Mouse (Mus musculus) frontal cortex, adult (tissue): ENCODE data around the gene Bahcc1.

ENCODE experiments used
- ATAC-seq: cut with Nextera tagmentation; 2 replicates; pipeline ENCODE4 v1.9.2; 2017; ENCODE audit warnings: mild to moderate bottlenecking, moderate library complexity, mixed read lengths; ENCODE audit not compliant: low TSS enrichment

Bahcc1 gene

DNA sequence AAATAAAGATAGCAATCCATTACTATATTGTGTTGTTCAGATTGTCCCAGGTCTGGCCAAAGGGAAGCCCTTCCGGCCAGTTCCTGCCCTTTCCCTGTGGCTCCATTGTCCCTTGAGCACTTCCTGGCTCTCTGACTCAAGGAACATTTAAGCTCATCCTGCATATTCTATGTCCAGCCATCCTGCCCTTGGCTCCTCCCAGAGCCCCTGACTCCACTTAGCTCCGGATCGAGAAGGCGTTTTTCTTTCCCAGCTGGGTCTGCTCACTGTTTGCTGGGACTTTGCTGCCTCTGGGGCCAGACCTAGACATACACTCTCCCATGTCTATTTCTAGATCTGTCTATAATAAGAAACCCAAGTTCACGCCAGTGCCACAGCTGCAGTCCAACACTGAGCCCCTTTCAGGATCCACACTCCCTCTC is 26.1 kb upstream of the Bahcc1 start:
- ATAC-seq: no peak

DNA sequence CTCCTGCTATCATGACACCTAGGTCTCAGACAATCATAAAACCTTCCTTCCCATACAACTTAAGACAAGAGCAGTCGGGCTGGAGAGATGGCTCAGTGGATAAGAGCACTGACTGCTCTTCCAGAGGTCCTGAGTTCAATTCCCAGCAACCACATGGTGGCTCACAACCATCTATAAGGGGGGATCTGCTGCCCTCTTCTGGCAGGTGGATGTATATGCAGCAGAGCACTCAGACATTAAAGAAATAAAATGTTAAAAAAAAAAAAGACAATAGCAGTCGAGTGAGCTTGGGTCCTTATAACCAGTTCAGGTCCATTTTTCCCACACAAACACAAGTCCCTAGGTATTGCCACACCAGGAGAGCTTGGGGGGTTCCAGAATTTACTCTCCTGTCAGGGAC is 23.9 kb upstream of the Bahcc1 start:
- ATAC-seq: no peak

DNA sequence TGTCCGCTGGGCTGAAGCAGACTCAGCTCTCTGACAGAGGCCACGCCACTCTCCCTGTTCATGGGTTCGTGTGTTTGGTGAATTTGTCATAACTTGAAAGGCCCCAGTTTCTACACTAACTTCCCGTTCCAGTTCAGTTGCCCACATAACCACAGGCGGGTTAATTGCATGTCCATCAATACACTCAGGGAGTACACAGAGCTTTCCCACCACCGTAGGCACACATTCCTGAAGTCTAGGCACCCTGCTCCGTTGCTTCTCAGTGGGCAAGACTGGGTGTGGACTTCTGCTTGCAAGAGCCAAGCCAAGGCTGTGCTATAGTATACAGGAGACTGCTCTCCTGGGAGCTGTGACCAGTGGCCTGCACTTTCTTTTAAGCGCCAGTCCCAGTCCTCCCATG is 23.3 kb upstream of the Bahcc1 start:
- ATAC-seq: no peak

DNA sequence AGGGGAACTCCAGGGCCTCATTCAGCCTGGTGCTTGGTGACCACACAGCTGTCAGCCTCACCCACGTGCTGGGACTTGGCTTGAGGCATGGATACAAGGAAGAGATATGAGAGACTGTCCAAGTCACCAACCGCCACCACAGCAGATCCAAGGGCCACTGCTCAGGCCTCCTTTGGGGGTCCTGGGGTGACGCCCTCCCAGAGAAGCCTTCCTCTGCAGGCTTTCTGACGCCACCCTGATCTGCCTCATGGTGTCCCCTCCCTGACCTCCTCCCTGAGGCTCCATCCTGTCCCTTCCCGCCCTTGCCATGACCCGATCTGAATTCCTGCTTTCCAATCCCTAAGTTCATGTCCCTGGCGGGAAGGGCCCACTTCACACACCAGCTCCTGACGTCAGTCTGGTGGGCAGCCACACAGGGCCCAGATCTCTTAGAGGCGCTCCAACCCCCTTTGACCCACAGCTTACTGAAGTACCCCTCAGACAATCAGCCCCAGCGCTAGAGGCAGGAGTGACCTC is 17.0 kb upstream of the Bahcc1 start:
- ATAC-seq: no peak

DNA sequence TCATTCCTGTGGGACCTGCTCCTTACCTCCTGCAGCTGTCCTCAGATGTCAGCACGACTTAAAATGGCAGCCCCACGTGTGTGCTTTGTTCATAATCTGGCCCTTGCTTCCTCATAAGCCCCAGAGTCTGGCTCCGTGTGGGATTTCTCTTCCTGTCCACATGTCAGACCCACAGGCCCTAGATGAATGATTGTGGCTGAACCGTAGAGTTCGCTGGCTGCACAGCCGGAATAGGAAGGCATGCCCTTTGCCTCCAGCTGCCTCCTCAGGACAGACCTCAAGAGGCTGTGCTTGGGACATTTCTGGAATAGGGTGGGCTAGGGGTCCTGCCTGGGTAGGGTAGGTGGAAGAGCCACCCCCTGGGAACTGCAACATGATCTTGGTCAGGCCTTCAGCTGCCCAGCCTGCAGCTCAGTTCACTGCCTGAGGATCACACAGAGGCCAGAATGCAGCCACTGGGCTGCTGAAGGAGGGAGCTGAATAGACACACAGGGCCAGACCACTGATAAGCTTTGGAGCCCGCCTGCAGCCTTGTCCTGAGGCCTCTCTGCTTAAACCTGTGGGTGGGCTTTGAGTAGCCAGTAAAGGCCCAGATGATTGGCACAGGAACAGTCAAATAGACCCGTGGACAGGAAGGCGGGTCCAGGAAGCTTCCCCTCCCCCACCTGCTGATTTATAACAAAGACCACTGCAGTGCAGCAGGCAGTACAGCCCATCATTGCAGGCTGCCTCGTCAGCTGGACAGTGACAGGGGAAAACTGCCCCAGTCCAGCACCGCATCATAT is 16.0 kb upstream of the Bahcc1 start:
- ATAC-seq: no peak

DNA sequence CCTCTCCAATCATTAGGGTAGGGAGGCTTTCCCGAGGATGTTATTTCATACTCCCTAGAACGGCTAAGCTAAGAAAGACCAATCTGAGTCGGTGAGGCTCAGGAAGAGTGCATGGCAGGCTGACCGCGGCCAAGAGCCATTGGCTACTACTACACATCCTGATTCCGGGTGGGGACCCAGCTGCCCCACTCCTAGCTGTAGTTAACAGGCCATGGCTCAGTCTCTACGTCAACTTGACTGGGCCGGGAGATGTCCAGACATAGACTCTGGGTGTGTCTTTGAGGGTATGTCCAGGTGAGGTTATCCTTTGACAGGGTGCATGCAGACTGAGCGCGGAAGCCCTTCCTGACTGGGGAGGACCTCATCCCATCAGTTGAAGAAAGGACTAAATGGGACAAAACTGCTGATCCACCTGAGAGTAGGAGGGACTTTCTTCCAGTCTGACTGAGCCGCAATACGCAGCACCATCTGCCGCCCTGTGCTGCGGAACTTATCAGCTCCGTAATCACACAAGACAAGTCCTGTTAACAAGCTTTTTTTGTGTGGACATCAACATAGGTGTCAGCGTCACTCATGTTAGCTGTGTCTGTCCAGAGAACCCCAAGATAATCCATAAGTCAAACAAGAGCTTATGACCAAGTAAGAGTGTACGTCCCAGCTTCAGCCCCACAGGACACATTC is 14.4 kb upstream of the Bahcc1 start:
- no peak for ATAC-seq

DNA sequence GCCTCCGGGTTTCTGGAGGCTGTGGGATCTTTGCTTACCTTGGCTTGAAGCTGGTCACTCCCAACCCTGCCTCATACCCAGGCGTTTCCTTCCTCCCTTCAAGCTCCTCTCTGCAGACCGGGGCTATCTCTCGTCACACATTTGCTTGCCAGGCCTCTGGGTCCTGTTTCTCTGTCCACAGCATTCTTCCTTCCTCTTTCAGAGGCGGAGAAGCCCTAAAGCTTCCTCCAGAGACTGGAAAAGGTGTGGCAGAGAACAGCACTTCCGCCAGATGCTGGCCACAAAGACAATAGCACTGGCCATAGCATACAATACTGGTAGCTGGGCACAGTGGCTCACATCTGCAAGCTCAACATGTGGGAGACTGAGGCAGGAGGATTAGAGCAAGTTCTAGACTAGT is 13.8 kb upstream of the Bahcc1 start:
- ATAC-seq: no peak

DNA sequence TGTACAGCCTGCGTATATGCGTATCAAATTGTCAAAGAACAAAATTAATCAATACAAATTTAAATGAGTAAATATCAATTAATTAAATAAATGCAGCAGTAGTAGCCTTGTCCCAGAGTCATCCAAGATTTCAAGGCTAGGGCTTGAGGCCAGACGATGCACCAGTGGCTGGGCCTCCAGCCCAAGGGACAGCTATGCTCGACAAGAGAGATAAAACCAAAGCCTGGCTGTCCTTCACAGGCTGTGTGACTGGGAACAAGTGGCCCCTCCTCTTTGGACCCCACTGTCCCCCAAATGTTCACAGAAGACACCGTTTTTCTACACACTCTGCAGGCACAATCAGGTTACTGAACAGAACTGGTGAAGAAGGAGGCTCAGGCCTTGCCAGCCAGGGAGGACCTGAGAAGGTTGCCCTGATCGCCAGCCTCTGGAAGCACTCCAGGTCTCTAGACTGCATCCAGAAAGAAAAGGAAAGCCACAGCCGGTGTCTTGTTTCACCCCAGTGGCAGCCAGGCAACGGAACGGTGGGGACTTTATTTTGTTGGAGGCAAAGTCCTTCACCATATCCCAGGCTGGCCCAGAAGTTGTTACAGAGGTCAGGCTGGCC is 12.7 kb upstream of the Bahcc1 start:
- no peak for ATAC-seq

DNA sequence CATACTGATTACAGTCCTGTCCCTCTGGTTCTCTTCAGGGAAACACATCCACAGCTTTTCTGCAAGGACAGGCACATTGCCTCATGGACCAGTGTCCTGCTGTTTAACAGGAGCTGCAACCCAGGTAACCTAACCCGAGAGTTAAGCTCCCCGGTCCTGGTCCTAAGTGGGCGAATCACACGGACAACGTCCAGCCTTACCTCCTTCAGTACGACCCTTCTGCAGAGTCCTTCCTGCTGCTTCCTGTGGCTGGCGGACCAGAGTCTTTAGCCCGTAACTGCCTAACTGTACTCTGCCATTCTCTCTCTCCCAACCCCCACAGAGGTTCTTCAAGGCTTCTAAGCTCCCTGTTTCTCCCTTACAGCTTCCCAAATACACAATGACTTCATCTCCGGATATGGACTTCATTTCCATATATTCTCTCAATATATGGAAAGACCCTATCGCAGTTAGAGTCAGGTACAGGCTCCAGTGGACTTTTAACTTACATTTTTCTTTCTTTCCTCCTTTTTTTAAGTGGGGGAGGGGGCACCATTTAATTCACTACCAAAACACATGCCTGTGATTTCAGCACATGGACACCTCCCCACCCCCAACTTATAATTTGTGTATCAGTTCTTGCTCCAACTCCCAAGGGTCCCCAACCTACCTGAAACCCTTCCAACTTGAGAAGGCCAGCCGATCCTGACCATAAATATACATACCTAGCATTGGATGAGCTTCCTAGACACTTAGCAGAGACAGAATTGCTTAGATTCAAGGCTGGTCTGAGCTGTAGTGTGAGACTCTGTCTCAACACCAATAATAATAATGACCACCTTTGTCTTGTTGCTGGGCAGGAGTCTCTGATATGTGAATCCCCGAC is 11.6 kb upstream of the Bahcc1 start:
- no peak for ATAC-seq

DNA sequence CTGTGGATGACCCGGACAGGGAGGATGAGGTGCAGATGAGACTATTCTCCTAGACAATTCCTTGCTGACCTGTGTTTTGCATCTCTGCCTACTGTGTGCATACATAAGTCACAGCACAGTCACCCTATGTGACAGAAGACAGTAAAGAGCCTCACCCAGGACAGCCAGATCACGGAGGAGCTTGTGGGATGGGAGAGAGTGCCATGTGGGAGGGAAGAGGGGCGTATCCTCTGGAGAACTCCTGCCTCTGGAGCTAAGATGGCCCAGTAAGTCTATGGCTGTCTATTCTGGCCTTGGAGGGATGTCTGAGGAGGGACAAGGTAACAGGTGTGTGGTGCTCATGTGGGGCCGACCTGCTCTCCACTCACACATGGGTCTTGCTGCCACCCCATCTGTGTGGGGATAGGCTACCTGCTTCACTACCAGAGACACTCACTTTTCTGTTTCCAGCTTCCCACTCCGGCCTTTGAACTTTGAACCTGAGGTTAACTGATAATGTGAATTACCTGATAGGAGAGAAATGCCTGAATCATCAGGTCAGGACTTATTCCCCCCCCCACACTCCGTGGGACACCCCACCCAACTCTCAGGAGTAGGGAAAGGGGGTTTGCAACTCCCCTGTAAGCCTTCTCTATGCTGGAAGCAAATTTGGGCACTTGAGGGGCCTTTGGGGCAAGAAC is 10.2 kb upstream of the Bahcc1 start:
- ATAC-seq: no peak

DNA sequence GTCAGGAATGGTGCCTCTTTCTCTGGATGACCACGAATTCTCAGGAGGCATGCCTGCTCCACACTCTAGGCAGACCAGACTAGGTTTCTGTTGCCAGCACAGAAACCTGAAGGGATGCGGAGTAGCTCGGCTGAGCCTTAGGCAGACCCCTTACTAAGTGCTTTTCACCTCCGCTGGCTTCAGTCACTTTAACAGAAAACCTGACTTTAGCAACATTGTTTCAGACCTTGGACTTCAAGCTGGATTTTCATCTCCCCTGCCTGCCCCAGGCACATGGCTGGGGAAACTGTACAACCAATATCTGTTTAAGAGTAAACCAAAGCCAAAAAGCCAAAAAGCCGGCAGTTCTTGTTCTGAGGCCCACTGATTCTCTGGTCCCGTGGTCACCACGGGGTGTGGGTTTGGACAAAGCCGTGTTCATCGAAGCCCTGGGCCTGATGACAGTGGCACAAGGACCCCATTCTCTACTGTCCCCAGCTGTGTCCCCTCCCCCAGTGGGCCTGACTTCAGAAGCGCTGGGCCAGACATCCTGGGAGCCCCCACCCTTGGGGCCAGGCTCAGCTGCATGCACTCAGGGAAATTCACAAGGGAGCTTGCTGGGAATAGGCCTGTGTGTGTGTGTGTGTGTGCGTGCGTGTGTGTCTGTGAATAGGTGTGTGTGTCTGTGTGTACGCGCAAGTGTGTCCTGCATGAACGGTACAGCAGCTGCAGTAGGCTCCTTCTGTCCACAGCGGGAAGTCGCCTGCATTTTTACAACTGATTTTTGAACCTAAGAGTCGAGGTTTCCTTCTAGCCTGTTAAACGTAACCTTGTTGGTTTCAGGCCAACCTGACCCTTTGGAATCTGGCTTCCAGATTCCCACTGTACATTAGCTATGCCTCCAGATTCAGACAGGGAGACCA is 8.9 kb upstream of the Bahcc1 start:
- ATAC-seq: peak; percentile 50; the same call in 1 of the 2 replicates

DNA sequence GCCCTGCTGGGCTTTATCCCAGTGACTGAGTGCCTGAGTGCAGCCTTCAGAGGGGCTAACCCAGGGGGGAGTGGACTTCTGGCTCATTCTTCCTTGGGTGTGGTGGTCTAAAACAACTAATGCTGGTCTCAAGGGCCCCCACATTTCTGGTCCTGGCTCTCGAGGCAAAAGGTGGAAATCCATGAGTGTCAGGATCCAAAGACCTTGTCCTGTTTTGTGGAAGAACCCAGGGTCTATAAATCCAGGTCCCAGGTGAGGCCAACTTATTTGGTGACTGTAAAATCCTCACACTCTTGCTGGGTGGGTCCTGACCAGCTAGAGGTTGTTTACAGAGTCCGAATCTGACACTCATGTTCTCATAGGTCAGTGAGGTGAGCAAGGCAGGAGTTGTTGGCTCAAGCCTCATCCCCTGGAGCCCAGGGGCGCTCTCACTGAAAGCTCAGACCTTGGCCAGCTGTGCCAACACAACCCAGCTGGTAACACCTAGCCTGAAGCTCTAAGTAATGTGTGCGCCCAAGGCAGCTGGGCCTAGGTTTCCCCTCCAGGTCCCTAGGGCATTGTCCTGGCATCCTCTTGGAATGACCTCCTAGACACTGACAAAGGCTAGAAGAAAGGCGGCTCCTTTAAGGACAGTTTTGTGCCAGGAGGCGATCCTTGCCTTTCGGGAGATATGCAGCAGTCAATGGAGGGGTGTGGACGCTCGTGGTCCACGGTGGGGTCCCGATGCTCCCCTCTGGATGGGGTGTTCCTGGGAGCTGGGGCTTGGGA is 8.1 kb upstream of the Bahcc1 start:
- ATAC-seq: no peak

DNA sequence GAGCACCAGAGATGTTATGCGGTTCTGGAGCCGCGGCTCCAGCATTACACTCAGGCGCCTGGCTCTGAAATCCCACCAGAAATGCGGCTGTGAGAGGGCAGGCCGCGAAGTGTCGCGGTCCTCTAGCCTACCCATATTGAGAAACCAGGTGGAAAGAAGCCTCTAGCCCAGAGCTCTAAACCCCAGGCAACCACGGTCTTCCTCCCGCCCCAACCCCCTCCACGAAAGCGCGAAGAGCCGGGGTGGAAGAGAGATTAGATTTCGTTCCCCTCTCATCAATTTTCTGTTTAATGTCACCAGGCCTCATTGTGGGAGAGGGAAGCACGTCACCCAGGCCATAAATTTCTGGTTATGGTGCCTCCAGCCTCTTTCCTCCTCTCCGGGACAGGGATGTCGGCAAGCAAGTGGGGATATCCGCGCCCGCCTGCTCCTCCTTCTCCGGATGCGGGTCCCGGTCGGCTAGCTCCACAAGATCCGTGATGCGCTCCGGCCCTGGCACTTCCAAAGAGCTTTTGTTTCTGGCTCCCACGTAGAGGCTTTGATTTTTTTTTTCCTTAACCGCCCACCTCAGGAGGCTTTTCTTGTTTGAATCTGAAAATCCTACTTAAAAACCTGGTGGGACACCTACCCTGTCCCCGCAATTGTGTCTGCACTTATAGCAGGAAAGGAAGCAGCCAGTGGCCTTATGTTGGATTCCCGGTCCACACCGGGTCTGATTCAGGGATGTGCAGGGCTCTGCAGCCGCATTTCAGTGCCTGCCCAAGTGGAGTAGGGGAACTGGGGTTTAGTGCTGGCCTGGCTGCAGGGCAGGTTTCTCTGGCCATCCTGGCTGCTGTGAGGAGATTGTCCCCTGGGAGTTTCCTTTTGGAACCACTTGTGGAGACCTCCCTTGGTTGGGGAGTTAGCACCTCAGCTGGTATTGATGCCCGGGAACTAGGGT is 7.2 kb upstream of the Bahcc1 start:
- no peak for ATAC-seq

DNA sequence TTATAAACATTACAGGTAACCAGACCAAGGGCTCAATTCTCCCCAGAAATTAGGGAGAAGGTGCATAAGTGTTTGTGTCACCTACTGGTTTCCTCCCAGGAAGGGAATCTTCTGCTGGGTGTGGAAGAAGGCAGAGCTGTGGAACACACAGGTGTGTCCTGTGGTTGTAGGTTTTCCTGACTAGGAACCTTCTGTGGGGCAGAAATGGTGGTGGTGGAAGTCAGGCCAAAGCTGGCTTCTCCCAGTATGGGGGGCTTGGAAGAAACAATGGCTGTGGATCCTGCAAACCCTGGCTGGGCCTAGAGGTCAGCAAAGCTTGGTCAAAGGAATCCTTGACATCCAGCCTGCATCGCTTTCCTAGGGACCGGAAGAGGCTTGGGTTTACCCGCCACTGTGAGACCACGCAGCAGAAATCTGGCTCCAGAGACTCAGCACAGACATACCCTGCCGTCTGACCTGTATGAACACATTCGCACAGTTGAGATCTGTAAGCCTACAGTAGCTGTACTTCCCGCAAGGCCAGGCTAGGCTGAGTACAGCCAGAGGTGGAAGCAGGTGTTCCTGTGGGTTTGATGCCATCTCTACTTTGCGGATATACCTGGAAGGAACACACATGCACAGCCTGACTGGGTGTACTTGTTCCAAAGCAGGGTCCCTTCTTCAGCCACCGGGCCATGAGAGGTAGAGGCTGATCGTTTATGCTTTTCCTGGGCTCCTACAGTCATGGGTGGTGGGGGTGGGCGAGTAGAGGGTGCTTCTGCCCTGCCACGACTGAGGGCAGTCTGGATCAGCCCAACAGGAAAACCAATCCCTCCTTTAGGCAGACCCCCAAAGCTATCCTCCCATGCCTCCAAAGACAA is 6.1 kb upstream of the Bahcc1 start:
- ATAC-seq: no peak

DNA sequence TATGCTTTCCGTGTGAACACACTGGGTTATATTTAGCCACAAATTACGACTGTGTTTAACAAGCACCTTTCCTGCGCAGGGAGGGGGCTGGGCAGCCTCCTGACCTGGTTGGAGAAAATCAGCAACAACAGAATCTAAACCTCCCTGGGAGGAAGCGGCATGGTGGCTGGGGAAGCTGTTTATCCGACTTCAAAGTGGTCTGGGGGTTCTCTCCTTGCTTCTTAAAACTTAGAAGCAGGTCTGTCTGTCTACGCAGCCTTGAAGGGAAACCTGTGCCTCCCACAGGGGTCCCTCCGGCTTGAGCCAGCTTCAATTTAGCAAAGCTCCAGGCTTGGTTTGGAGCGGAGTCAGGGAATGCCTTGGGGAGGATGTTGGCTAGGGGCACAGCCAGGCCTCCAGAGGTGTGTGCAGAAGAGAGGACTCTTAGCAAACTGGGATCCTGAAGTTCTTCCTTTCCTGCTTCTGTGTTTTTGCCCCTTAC is 5.1 kb upstream of the Bahcc1 start:
- ATAC-seq: no peak

DNA sequence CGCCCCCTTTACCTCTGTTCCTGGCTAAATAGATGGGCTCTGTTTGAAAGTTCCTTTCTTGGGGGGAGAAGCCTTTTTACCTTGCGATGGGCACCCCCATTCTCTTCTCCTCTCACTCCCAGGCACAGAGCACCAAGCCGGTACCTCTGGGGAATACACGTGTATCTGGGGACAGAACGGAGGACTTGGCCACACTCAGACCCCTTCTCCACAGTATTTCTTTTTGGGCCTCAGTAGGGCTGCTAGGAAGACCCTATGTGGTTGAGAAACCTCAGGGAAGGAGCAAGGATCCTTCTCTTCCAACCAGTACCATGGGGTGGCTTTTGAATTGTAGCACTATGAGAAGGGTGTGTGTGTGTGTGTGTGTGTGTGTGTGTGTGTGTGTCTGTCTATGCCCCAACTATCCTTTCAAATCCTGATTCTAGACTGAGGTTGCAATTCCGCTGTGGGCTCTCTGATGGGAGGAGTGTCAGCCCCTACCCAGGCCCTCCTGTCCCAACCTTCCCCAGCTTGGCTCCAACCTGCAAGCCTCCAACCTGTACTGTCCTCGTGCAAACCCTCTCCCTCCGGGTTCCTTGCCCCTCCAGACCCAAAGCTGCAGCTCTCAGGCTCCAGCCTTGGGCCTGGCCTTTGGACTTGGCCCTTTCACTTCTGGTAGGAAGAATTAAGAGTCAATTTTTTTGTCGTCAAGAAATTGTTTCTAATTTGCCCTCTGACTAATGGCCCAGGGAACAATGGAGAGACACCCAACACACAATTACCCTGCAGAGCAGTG is 4.4 kb upstream of the Bahcc1 start:
- no peak for ATAC-seq
